Mouse (Mus musculus) frontal cortex, postnatal 25 days (tissue): ENCODE measurements around the gene Ankrd36.
A peak's percentile ranks its signal among the peaks of the same experiment; 100 is the strongest.
"Not testable (repeated sequence)": the region's sequence is repeated elsewhere in the genome, so short reads cannot be mapped to it uniquely, and the experiment has no call there.

Source experiments
- DNase-seq, 2 experiments: peaks; one replicate each; pipeline ENCODE4 v3.0.0; 2022; ENCODE audit warnings: low spot score in 2 of 2

Gene Ankrd36

GRCm38 (mm10) chr11:5569474-5569873, at the start of gene Ankrd36:
Ankrd36 (plus strand) TSS chr11:5569684.
- no peak for DNase-seq

- peak; percentile 96 to 97 for DNase-seq
These were observed 48.8 kb upstream of the Ankrd36 start, which contains the start of gene Xbp1 for GRCm38 (mm10) chr11:5520412-5521265. Xbp1 (plus strand) TSS chr11:5520659.

- DNase-seq: no peak
These were observed 48.3 kb upstream of the Ankrd36 start for GRCm38 (mm10) chr11:5521266-5521515.

GRCm38 (mm10) chr11:5521516-5522291, 47.8 kb upstream of the Ankrd36 start:
- DNase-seq: peak; percentile 47 to 53

GRCm38 (mm10) chr11:5522798-5523415, 46.6 kb upstream of the Ankrd36 start:
- DNase-seq: no peak

GRCm38 (mm10) chr11:5525418-5525817, 44.1 kb upstream of the Ankrd36 start:
- no peak for DNase-seq

GRCm38 (mm10) chr11:5526573-5527439, 42.7 kb upstream of the Ankrd36 start:
- DNase-seq: no peak

GRCm38 (mm10) chr11:5527865-5528523, 41.5 kb upstream of the Ankrd36 start:
- no peak for DNase-seq

- no peak for DNase-seq
These were observed 40.6 kb upstream of the Ankrd36 start for GRCm38 (mm10) chr11:5528841-5529240.

GRCm38 (mm10) chr11:5530172-5530571, 39.3 kb upstream of the Ankrd36 start:
- DNase-seq: no peak

GRCm38 (mm10) chr11:5530717-5531116, 38.8 kb upstream of the Ankrd36 start:
- no peak for DNase-seq

GRCm38 (mm10) chr11:5533108-5533507, 36.4 kb upstream of the Ankrd36 start:
- DNase-seq: no peak

GRCm38 (mm10) chr11:5537454-5537853, 32.0 kb upstream of the Ankrd36 start:
- DNase-seq: not testable (repeated sequence)

- DNase-seq: no peak
These were observed 29.2 kb upstream of the Ankrd36 start for GRCm38 (mm10) chr11:5540331-5540730.

GRCm38 (mm10) chr11:5541230-5541798, 28.2 kb upstream of the Ankrd36 start:
- no peak for DNase-seq

GRCm38 (mm10) chr11:5541799-5542481, 27.5 kb upstream of the Ankrd36 start, which contains the start of gene Ccdc117:
Ccdc117 (minus strand) TSS chr11:5542187.
- DNase-seq: peak; percentile 57 to 74

- no peak for DNase-seq
These were observed 26.9 kb upstream of the Ankrd36 start for GRCm38 (mm10) chr11:5542482-5543185.

- no peak for DNase-seq
These were observed 26.2 kb upstream of the Ankrd36 start for GRCm38 (mm10) chr11:5543281-5543680.

GRCm38 (mm10) chr11:5544709-5545108, 24.8 kb upstream of the Ankrd36 start:
- DNase-seq: not testable (repeated sequence)
